Mouse (Mus musculus): Measurements from ENCODE around the gene Lrrc17.

Gene Lrrc17

DNA sequence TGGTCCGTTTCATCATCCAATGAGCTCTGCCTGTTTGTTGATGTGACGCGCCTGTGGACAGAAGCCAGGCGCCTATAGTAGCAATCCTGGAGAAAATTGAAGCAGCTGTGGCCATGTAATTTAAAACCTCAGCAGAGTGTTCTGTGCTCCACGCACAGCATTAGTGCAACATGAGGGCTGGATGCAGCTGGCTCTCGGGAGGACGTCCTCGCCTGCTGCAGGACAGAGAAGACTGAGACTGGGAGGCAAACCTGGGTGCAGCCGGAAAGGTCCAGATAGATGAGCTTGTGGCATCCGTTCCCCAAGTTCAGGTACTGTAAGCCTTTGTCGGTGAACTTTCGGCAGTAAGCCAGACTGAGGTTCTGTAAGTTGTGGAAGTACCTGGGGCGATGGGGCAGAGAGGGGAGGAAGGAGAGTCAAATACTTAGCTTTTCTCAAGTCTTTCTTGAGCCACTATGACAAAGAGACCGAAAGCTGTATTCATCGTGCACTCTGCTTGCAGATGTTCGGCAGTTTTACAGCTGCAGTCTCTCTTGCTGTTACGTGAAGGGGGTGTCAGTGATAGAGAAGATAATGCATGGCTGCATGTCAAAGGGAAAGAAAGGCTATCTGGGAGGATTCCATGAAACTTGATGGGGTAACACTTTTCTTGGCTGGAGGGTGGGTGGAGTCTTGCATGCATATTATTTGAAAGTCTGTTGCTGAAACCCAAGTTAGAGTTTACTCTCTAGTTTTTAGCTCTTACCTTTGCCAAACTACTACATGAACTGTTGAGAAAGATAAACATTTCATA is at the start of gene Lrrc17:
Gene Lrrc17, plus strand, starts transcription at position 151 of the 793 bp plus-strand sequence.
- DNase-seq (ENCODE audit: low read depth, low spot score) = peak; percentile 16

DNA sequence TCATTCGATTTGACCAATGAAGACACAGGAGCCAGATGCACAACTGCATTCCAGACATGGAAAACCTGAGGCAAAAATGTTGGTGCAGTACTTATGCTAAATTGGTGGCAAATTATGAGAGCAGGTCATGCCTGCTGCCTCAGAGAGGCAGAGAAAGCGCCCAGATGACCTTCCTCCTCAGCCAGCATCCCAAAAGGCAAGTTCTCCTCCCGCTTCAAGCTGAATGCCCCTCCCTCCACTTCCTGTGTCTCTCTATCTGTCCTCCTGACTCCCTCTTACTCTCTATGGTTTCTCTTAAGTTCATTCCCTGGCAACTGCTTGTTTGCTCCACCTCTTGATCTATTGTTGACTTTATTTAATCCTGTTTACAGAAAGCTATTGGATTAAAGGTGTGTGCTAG is 48.6 kb upstream of the Lrrc17 start:
- DNase-seq (ENCODE audit: low read depth, low spot score) = no peak

DNA sequence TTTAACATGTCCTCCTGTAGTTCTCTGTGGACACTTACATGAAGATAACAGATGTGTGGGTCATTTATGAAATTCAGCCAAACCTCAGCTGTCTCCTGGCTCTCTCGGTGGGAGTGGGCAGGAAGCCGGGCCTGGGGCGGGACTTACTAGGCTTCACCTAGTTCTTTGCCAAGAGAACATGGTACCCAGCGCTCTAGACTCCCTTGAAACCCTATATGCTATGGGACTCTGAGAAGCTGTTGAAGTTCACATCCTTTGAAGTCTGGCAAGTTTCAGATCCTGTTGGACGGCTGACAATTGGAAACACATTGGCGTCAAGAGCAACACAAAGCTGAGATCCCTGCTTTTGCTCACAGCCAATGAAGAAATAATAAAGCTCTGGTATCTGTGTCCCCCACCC is 47.0 kb upstream of the Lrrc17 start:
- peak; percentile 36 for DNase-seq (ENCODE audit: low read depth, low spot score)

DNA sequence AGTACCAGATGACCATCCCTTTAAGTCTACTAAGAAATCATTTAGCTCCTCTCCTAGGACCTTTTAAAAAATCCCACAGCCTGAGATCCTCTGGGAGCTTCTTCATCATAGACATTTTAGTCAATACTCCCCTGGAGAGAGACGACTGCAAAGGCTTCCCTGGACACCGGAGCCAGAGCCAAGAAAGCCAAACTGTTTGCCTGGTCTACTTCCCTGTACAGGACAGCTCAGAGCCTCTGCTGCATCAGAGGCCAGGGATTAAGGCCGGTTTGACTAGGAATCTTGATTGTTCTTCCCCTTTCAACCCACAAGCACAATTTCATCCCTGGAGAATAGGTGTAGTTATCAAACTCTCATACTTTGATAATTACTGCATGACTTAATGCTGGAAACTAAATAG is 46.5 kb upstream of the Lrrc17 start:
- DNase-seq (ENCODE audit: low read depth, low spot score) = no peak

DNA sequence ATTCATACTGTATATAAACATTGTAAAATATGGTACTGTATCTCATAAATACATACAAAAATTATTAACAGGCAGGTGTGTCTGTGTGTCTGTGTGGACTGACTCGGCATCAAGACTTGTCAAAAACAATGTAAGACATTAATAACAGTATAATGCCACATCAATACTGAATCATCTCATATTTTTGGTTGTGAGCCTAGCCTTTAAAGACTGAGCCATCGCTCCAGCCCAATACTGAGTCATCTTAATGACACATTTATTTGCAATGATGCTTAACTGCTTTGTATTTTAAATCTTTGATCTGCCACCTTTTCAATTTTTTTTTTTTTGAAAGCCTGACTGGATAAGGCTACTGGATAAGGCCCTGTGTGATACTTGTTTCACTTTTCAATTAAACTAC is 44.9 kb upstream of the Lrrc17 start:
- no peak for DNase-seq (ENCODE audit: low read depth, low spot score)

DNA sequence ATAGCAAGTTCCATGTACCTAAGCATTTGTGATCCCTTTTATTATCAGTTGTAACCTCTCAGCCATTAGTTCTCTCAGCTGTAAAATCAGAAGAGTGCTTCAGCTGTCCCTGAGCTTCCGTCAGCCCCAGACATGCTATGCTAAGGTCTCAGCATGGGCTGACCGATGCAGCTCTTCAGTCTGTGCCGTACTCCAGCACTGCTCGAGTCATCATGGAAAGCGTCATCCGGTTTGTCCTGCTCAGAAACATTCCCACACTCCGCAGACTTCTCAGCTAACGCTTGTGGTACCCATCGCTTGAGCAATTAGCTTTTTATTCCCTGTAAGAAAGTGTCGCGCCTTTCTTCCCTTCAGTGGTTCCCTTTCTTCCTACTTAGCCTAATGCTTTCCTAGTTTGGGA is 44.4 kb upstream of the Lrrc17 start:
- no peak for DNase-seq (ENCODE audit: low read depth, low spot score)

DNA sequence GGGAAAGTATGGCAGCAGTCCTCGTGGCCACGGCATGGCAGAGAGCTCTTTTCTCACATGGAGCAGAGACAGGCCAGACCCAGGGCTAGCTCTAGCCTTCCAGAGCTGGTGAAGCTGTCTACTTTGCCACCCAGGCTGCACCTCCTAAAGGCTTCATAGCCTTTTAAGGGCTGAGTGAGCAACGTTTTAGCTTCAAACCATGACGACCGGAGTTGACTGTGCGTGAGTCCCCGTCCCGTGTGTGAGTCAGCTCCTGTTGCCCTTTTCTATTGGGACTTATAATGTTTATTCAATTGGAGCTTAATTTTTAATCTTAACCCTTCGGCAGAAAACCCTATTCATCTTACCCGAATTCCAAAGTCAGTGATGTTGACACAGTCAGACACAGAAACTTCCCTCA is 43.2 kb upstream of the Lrrc17 start:
- DNase-seq (ENCODE audit: low read depth, low spot score) = no peak

DNA sequence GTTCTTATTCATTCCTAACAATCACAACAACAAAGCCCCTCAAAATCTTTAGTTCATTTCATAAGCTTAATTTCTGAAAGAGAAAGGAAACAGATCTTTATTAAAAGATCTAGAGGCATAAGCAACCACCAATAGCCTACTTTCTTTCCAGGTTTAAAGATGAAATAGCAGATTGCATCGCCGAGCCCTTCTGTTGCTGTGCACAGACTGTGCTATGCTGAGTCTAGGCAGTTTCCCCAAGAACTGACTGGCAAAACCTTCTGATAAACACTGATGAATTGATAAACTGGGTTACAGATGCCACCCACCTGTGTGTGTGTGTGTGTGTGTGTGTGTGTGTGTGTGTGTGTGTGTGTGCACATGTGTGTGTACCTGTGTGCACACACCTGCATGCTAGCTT is 42.4 kb upstream of the Lrrc17 start:
- peak; percentile 50 for DNase-seq (ENCODE audit: low read depth, low spot score)

DNA sequence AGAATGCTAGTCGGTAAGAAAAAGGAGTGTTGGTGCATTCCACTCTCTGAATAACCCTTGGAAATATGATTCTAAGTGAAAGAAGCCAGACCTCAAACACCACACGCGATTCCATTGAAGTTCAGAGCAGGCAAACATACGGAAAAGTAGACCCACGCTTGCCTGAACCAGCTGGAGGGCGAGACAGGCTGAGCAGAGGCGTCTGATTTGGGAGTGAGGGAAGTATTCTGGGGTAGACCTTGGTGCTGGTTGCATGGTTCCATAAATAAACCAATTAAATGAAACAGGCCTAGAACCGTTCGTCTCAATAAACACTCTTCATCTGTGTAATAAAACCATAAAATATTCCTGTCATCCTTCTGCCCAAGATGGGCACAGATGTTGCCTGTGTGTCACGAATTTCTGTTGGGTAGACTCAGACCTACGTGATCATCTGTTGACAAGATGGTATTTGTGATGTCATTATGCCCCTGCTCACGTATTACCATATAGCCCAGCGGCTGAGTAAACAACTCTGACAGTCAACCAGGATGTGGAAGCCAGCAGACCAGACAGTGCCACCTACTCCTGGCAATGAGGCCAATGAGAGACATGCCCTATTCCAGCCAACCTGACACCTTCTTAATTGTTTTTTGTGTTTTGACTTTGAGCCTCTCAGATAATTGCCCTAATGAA is 40.3 kb upstream of the Lrrc17 start:
- peak; percentile 79 for DNase-seq (ENCODE audit: low read depth, low spot score)

DNA sequence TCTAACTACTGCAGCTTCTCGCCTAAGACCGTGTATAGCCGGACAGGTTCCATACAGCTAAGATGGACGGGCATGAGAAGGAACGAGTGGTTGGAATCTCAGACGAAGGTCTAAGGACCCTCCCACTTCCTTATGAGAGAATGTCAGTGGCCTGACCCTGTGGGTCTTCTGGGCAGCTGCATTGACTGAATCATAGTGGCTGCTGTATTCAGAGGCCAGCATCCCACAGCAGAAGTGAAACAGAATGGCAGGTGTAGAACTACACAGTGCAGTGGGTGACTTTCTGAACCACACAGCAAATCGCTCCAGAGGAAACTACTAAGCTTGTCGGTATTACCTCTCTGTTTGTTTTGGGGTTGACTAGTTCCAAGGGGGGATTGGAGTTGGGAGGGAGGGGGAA is 38.2 kb upstream of the Lrrc17 start:
- DNase-seq (ENCODE audit: low read depth, low spot score) = no peak

DNA sequence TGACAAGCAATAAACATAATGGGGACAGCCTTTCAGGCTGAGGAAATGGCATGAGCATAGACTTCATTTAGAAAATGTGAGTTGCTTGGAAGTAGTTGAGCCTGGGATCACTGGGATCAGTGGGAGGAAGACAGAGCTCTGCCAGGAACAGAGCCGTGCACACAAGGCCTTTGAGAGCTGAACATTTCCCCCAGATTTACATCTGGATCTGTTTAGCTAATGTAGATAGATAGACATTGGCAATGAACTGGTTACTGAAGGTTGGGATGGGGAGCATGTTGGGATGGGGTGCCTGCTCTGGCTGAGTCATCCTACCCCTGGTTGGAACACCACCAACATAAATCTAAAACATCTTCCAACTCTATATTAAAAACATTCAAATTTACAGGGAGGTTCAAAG is 36.5 kb upstream of the Lrrc17 start:
- no peak for DNase-seq (ENCODE audit: low read depth, low spot score)

DNA sequence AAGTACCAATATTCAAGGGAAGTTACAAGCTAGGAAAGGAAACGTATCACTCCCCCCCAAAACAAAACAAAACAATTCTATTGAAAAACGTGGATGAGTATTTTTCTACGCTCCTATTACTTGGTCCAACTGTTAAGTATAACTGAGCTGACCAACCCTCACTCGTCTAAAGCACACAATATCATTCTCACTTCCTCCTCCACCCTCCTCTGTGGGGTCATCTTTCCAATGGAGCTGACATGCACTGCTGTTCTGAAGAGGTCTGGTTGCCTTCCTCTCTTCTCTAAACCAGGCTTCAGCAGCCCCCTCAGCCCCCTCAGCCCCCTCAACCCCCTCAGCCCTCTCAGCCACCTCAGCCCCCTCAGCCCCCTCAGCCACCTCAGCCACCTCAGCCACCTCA is 33.6 kb upstream of the Lrrc17 start:
- no peak for DNase-seq (ENCODE audit: low read depth, low spot score)

DNA sequence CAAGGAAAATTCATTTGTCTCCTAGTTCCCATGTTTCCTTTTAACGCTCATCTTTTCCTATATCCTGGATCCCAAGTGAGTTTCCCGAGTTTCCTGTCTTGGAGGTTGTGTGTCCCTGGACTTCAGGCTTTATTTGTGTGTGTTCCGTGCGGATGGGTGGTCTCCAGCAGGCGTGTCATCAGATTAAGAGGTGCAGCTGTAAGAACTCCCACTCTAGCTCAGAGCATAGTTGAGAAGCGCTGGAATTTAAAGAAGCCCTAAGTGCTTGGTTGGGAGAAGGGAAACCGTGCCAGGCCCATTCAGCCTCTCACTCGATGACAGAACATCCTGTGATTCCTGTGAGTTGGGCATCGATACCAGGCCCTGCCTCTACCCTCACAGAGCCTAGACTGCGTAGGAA is 30.0 kb upstream of the Lrrc17 start:
- peak; percentile 45 for DNase-seq (ENCODE audit: low read depth, low spot score)

DNA sequence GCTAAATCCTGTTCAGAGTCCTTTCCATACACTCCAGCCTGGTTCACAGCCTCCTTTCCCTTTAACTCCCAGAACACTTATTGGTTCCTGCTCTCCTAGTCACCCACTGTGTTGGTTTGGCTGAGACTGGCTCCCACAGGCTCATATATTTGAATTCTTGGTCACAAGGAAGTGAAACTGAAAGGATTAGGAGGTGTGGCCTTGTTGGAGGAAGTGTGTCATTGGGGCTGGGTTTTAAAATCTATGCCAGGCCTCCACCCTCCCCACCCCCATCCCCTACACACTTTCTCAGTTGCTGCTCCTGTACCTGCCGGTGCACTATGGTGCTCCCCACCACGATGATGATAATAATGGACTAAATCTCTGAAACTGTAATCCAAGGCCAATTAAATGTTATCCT is 25.8 kb upstream of the Lrrc17 start:
- no peak for DNase-seq (ENCODE audit: low read depth, low spot score)

DNA sequence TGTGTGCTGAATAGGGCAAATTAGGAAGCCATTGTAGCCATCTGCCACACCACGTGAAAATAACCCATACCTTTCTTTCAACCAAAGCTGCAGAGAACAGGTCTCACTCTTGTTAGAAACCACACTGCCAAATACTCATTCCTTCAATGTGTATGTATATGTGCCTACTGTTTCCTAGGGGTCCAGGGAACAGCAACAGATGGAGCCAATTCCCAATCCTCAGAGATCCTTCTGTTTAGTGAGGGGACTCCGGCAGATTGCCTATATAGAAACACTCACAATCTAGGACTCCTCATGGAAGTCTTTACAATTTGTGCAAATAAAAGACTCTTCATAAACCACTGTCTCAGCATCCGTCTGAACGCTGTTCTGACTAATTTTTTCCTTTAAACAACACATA is 25.2 kb upstream of the Lrrc17 start:
- no peak for DNase-seq (ENCODE audit: low read depth, low spot score)

DNA sequence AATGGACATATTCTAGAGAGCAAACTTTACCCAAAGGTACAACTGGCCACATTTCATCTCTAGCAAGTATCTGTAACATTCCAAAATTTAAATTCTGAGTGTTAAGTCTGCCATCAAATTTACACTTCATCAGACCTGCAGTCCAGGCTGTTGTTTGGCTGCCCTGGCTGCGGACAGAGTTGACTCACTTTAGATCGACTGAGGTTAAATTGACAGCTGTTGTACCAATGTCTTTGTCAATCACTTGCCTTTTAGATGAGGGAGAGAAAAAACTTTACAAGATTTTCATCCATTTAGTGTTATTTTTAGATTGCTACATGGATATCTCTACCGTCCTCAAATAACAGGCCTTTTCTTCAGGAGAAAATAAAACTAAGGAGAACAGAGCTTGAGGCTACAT is 24.2 kb upstream of the Lrrc17 start:
- no peak for DNase-seq (ENCODE audit: low read depth, low spot score)

DNA sequence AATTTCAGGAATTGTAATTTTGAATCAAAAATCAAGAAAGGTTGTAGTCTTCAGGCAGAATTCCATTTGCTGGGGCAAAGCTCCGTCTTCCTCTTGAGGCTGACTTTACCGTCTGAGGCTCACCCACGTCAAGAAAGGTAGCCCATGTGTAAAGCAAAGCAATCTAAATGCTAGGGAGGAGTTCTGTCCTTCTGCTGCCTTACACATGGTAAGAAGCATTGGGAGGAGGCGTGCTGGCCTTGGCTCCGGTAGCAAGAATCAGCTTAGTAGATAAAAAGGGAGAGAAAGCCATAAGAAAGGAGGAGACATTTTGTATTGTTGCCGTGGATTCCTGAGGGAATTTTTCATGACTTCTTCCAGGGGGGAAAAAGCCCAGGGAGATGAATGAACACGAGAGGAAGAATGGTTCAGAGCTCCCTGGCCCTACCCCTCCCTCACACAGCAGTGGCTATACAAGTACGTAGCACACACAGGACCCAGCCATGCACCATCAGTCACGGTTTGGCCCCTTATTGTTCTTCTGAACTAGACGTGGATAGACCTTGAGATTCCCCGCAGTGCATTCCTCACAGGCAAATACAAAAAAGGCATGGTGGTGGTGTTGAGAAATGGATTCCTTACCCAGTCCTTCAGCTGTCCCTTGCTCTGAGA is 16.4 kb upstream of the Lrrc17 start:
- peak; percentile 42 for DNase-seq (ENCODE audit: low read depth, low spot score)

DNA sequence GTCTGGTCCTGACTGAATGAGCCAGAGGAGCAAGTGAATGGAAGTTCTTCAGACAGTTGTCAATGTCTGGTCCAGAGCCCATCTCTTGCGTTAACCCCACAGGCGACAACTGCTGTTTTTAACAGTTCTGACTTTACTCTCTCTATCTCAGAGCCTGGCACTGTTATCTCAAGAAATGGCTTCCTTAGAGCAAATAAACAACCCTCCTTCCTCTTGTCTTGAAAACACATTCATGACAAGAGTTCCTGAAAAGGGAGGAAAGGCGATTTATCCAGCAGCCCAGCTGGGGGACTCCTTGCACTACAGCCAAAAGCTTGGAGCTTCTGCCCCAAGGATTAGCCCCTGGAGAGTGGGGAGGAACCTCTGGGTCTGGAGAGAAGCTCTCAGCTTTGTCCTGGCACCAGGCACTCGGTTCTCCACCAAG is 15.9 kb upstream of the Lrrc17 start:
- no peak for DNase-seq (ENCODE audit: low read depth, low spot score)

DNA sequence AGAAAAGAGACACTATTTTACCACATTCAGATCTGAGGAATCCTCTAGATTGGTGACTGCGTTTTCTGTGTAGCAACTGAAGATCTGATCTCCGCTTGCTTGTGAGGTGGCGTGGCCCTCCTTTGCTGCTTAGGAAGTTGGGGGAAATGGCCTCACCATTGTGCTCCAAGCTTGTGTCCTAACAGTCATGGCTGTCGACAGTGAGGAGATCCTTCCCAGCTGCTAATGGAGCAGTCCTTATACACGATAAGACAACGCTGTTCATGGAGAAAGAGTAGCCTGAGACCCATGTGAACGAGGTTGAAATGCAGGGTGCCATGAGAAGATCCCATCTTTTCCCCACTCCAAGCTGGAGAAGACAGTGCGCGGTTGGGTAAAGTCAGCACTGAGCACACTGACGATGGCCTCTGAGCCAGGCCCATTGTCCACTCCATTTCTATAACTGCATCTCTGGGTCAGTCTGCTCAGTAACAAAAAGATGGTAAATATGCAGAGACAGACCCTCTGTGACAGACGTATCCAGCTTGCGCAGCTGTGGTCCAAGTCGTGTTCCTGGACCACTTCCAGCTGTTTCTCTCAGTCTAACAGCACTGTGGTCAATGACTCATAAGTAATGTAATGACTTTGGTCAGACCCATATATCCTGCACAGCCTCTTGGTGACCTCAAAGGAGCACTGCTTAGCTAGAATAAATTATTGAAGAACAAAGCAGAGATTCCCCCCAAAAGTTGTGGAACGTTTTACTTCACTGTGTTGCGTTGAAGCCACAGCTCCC is 15.1 kb upstream of the Lrrc17 start:
- no peak for DNase-seq (ENCODE audit: low read depth, low spot score)

DNA sequence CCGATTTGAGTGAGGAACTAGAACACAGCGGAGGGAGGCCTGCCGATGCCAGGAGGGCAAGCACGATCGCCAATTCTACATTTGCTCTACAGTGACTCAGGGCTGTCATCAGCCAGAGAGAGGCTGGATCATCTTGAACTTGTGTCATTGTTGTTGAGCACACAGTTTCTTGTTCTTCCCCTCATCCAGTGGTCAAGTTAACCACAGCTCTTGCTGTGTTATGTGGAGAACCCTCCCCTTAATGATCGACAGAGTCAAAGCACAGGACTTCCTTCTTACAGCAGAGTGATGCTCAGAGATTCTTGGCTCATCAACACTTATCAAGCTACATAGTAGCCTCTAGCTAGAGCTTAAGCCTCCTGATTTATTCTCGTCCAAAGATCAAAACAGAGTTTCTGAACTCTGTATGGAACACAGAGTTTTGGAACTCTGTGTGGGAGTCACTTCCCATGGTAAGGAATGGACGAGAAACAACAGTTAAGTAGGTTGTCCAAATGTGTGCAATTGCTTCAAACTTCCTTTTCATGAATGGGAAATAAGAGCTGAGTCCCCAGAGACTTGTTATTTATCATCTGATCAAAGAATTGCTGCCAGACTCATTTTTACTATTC is 14.1 kb upstream of the Lrrc17 start:
- DNase-seq (ENCODE audit: low read depth, low spot score) = no peak

DNA sequence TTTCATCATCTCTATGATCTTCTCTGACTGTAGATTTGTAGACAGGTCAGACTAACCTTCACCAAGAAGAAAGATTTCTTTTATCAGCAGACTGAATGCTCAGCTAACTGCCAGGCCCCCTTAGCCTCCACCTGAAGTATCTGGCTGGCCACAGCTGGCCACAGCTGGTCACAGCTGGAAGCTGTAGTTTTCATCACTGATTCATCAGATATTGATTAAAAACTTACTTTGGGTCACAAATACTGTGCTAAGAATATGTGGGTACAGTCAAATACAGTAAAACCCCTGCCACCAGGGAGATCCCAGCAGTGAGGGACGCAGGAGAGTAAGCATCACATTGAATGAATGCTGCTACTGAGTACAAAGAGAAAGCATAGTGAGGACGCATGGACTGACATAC is 11.2 kb upstream of the Lrrc17 start:
- no peak for DNase-seq (ENCODE audit: low read depth, low spot score)

DNA sequence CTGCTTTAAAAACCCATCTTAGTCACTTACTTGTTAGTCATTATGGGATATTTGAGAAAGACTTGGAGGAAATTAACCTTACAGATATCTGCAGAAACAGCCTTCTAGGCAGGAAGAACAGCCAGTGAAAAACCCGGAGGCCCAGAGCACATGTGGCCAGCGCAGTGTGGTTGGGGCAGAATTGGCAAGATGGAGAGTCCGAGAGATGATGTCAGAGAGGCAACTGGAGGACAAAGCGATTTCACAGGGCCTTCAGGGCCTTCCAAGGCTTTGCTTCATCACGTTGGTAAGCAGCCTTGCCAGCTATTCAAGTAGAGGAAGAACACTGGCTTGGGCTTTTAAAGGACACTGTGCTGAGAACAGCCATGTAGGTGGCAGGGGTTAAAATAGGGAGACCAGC is 10.4 kb upstream of the Lrrc17 start:
- no peak for DNase-seq (ENCODE audit: low read depth, low spot score)

Measured in brain, adult 2 months (tissue).